Mouse (Mus musculus) kidney, adult 2 months (tissue): ENCODE measurements around the gene Efemp1. TPM values are rescaled to one million over a fixed set of nuclear protein-coding genes. Genes with fewer than 3 reads are reported as not detected.

Experiments
- DNase-seq: peaks from one replicate; pipeline ENCODE4 v3.0.0; 2021
- H3K27ac ChIP-seq: fragments of 200-500 bp; 2 replicates; pipeline ENCODE4 v1.5.1; 2012; ENCODE audit warnings: low read depth, low read length, control low read depth, inconsistent platforms; ENCODE audit not compliant: insufficient read depth
- H3K27me3 ChIP-seq: fragments of 200-500 bp; replicated peaks from 2 replicates; pipeline ENCODE4 v1.6.1; 2012; ENCODE audit warnings: mild to moderate bottlenecking, moderate library complexity, low read length, inconsistent platforms; ENCODE audit not compliant: control insufficient read depth, insufficient read depth
- H3K36me3 ChIP-seq: fragments of 200-500 bp; 2 replicates; pipeline ENCODE4 v1.6.1; 2012; ENCODE audit warnings: mild to moderate bottlenecking, moderate library complexity, low read length, inconsistent platforms; ENCODE audit not compliant: control insufficient read depth, insufficient read depth
- H3K4me1 ChIP-seq: fragments of 200-500 bp; 2 replicates; pipeline ENCODE4 v1.6.1; 2011; ENCODE audit warnings: low read length; ENCODE audit not compliant: control insufficient read depth, insufficient read depth
- H3K4me3 ChIP-seq: fragments of 200-500 bp; 2 replicates; pipeline ENCODE4 v1.5.1; 2011; ENCODE audit warnings: mild to moderate bottlenecking, low read depth, low read length, control low read depth; ENCODE audit not compliant: insufficient read depth
- CTCF ChIP-seq: fragments of 200-500 bp; conservative IDR thresholded peaks from 2 replicates; pipeline ENCODE4 v1.5.1; 2011; ENCODE audit warnings: low read depth, mild to moderate bottlenecking, control low read depth, low read length, moderate library complexity, mixed read lengths; ENCODE audit not compliant: insufficient read depth, insufficient read length
- POLR2A ChIP-seq: fragments of 200-500 bp; IDR thresholded peaks from one replicate; pipeline ENCODE4 v1.6.1; 2011; ENCODE audit warnings: low read depth, low read length, control low read depth
- WGBS: fragments of 180-500 bp; shearing (Covaris S2); methylation state at CpG from one replicate; pipeline ENCODE4 v1.1.7; 2018; 5-methylcytosine and 5-hydroxymethylcytosine counted together
- polyA plus RNA-seq: library from polyadenylated mRNA; depleted of rRNA; stranded (reverse); fragments of >200 nt; gene quantifications from 2 replicates; pipeline ENCODE4 v1.2.3, GENCODE M21; 2012

Gene Efemp1
- polyA plus RNA-seq, 1 experiment: 28.8 TPM

- no peaks in the 10 kb centered on the region for H3K36me3 ChIP-seq
Measured at GRCm38 (mm10) chr11:28934449-28934848, 81.4 kb downstream of the Efemp1 start.

GRCm38 (mm10) chr11:28939651-28940050 lies 86.6 kb downstream of the Efemp1 start:
- Histone ChIP-seq H3K27ac (no peak overlapping the region), H3K27me3 (no peaks in the 10 kb centered on the region), H3K36me3 (no peaks in the 10 kb centered on the region), H3K4me1 (no peaks in the 10 kb centered on the region), H3K4me3 (no peak overlapping the region)
- TF ChIP-seq POLR2A: no peak
- TF ChIP-seq CTCF: no peak
- 79% methylated on average over 1 of the region's 1 CpGs for WGBS
- DNase-seq: no peak

More at GRCm38 (mm10) chr11:28934449-28934848, 81.4 kb downstream of the Efemp1 start:
- TF ChIP-seq POLR2A (no peak), CTCF (peak; percentile 33; the same call in 1 of the 2 replicates)
- H3K4me1 ChIP-seq: no peaks in the 10 kb centered on the region
- H3K27me3 ChIP-seq: no peaks in the 10 kb centered on the region
- no peak for DNase-seq
- no peak overlapping the region for H3K4me3 ChIP-seq
- H3K27ac ChIP-seq: no peak overlapping the region

GRCm38 (mm10) chr11:28951586-28952210 lies 98.7 kb downstream of the Efemp1 start:
- DNase-seq: no peak
- Histone ChIP-seq H3K4me3 (no peak overlapping the region), H3K27me3 (no peaks in the 10 kb centered on the region; the same call in 1 of the 2 replicates), H3K27ac (peak overlapping the region; percentile 16; the same call in 1 of the 2 replicates), H3K36me3 (no peaks in the 10 kb centered on the region), H3K4me1 (peaks cover 9% of the 10 kb centered on the region; the same call in 1 of the 2 replicates)
- WGBS: 35% methylated on average over 2 of the region's 2 CpGs
- TF ChIP-seq POLR2A (no peak), CTCF (no peak)

- H3K4me3 ChIP-seq: no peak overlapping the region
- no peaks in the 10 kb centered on the region; the same call in 1 of the 2 replicates for H3K27me3 ChIP-seq
- 28% methylated on average over 6 of the region's 6 CpGs for WGBS
- peak; percentile 90 for DNase-seq
- no peaks in the 10 kb centered on the region for H3K36me3 ChIP-seq
- H3K4me1 ChIP-seq: peaks cover 9% of the 10 kb centered on the region; the same call in 1 of the 2 replicates
- H3K27ac ChIP-seq: peak overlapping the region; percentile 85; the same call in 1 of the 2 replicates
- TF ChIP-seq POLR2A (no peak), CTCF (no peak)
Measured at GRCm38 (mm10) chr11:28954673-28955304, 101.8 kb downstream of the Efemp1 start.

- H3K27me3 ChIP-seq: no peaks in the 10 kb centered on the region; the same call in 1 of the 2 replicates
- H3K4me3 ChIP-seq: no peak overlapping the region
- no peaks in the 10 kb centered on the region for H3K36me3 ChIP-seq
- H3K4me1 ChIP-seq: peaks cover 9% of the 10 kb centered on the region; the same call in 1 of the 2 replicates
- H3K27ac ChIP-seq: no peak overlapping the region; the same call in 1 of the 2 replicates
- TF ChIP-seq CTCF: no peak
- TF ChIP-seq POLR2A: no peak
- DNase-seq: no peak
Measured at GRCm38 (mm10) chr11:28955305-28955701, 102.3 kb downstream of the Efemp1 start.

GRCm38 (mm10) chr11:28961381-28961780 lies 108.4 kb downstream of the Efemp1 start:
- 48% methylated on average over 1 of the region's 1 CpGs for WGBS
- Histone ChIP-seq H3K4me3 (no peak overlapping the region), H3K4me1 (no peaks in the 10 kb centered on the region; the same call in 1 of the 2 replicates)

More at GRCm38 (mm10) chr11:28961381-28961780, 108.4 kb downstream of the Efemp1 start:
- no peak for TF ChIP-seq POLR2A
- no peak for TF ChIP-seq CTCF
- Histone ChIP-seq H3K27me3 (0 out of 2 replicates have a peak, but pooled peaks cover 1% of the 10 kb centered on the region), H3K36me3 (no peaks in the 10 kb centered on the region), H3K27ac (no peak overlapping the region)
- DNase-seq: peak; percentile 47
